Mouse (Mus musculus): ENCODE measurements around the gene Tepsin. TPM values are rescaled to one million over a fixed set of nuclear protein-coding genes. Genes with fewer than 3 reads are reported as not detected.

Gene Tepsin
- total RNA-seq, 2 experiments from 2014 or later, result 11.5 to 12.7 TPM

Small RNAs within 50 kb of the gene (microRNA-seq; reads per million reads assigned to microRNA genes)
- not detected for gene Gm25948

Other genes starting within 250 kb of the Tepsin start
- gene Chmp6, start 185.3 kb downstream of the Tepsin start, total RNA-seq (2021), result 10 to 100 TPM; 31.9 to 37.6 TPM
- gene Baiap2, start 156.0 kb downstream of the Tepsin start, total RNA-seq (2021), result 10 to 100 TPM; 11.3 to 24.0 TPM
- gene Aatk, start 51.6 kb downstream of the Tepsin start, total RNA-seq (2021), result 10 to 100 TPM in 1 of 2 experiments, 1 to 10 TPM in 1; 9.2 to 13.2 TPM
- gene Cep131, start 11.9 kb downstream of the Tepsin start, total RNA-seq (2021), result 100 to 1,000 TPM in 1 of 2 experiments, 10 to 100 TPM in 1; 35.5 to 207 TPM
- gene Ndufaf8, start 197 bp upstream of the Tepsin start, total RNA-seq (2021), result 10 to 100 TPM; 59.9 to 69.4 TPM
- gene Slc38a10, start 52.6 kb upstream of the Tepsin start, total RNA-seq (2021), result 100 to 1,000 TPM; 156 to 163 TPM
- gene Bahcc1, start 134.2 kb upstream of the Tepsin start, total RNA-seq (2021), result 10 to 100 TPM; 17.5 TPM
- gene Actg1, start 249.8 kb upstream of the Tepsin start, total RNA-seq (2021), result 1,000 to 10,000 TPM; 1,356 to 1,461 TPM

All from adrenal gland, postnatal 36 days (tissue).